Mouse (Mus musculus): ENCODE measurements around the gene Glis2.

- TF ChIP-seq POLR2A (IDR thresholded peaks at IDR 0.05; ENCODE audit: low read depth, low read length) (no peak), SMC3 (IDR thresholded peaks at IDR 0.05; ENCODE audit: low read depth, low read length) (no peak), E2F4 (IDR thresholded peaks at IDR 0.05; ENCODE audit: insufficient replicate concordance, low read depth, low read length) (no peak)
These were observed 69.3 kb downstream of the Glis2 start for GRCm38 (mm10) chr16:4663806-4664205.

Data from CH12.LX (cell line).